Mouse (Mus musculus): ENCODE measurements at regions not wholly inside any gene's neighbourhood (a gene's known extent, or its start where the extent isn't known, plus 50 kb on each side); places are given as distances from the start of the nearest gene placed in this dataset.

DNA sequence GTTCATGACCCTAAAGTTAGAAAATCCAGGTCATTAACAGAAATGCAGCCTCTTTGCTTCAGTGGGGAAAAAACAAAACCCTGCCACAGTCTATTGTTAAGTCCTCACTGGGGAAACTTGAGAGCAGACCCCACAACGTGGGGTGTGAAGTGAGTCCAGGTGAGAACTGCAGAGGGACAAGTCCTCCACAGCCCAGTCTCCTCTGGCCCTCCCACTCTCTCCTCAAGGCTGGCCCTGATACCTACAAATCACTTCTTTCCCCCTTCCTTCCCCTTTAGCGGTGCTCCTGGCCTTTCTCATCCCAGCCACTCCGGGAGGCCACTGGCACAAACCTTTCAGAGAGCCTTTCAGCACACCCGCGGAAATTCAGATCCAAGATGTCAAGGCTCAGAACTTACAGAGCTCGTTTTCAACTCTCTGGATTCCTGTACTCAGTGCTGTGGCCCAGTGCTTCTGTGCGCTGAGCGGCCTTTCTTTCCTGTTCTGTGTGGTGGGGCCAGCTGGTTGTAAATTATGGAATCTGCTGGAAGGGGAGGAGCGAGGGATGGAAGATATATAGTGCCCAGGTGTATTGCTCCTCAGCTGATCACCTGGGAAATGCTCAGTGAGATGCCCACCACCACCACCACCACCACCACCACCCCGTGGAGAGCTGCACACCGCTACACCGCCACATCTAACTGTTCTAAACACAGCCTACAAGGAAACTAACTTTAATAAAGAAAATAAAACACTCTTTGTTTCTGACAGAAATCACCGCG, 566.8 kb downstream of the 1700064H15Rik start:
- no peak for TF ChIP-seq CTCF (IDR thresholded peaks at IDR 0.05; ENCODE audit: low read depth, low read length)
- TF ChIP-seq POLR2A (IDR thresholded peaks at IDR 0.05; ENCODE audit: extremely low read depth, insufficient read depth, low read length) = no peak
